Mouse (Mus musculus) bone marrow, adult 2 months (tissue): ENCODE results near the gene BC034090.

Experiments
- CTCF ChIP-seq: fragments of 200-500 bp; IDR thresholded peaks from 2 replicates; pipeline ENCODE4 v1.5.1; 2011; ENCODE audit warnings: low read length, control low read depth; ENCODE audit not compliant: control insufficient read depth, insufficient read depth
- POLR2A ChIP-seq: fragments of 200-500 bp; IDR thresholded peaks from 2 replicates; pipeline ENCODE4 v1.6.1; 2011; ENCODE audit warnings: low read depth, mild to moderate bottlenecking, control low read depth, low read length, borderline replicate concordance; ENCODE audit not compliant: control insufficient read depth

DNA sequence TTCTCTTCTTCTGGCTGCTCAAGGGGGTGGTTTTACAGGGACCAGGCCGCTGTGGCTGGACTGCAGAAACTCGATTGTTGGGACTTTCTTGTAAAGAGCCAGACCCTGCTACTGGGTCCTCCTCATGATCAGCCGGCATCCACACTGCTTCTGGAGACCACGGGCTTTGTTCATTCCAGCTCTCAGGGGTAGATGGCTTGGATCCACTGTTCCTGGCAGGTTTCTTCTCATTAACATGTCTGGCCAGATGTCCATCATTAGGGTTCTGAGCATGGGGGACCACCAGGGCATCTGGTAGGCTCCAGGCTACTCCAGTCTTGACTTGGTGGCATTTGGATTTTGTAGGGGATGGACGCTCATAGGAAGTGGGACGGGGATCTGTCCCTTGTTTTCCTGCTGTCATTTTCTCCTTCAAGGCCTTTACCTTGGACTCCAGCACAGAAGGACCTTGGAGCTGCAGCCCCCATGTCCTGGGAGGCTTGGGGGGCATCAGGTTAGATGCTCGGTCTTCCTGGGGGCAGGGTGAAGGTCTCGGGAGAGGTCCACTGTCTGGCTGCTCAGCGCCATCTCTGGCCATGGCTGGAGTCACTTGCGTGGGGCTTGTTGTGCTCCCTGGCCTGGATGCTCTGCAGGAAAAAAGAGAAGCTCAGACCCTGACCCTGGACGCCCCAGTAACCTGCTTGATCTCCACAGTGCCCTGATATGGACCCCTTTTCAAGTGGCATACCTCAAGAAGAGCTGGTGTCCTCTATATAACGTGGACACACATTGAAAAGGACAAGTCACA lies 2.4 kb downstream of the BC034090 start:
- TF ChIP-seq CTCF (no peak), POLR2A (no peak)
